Mouse (Mus musculus): ENCODE data around the gene Klhl29.

Klhl29 gene

GRCm38 (mm10) chr12:5044141-5044540 is 331.3 kb downstream of the Klhl29 start:
- in situ Hi-C loops (cut with MboI, MseI) = no loop called here

GRCm38 (mm10) chr12:5038008-5038407 is 337.5 kb downstream of the Klhl29 start:
- in situ Hi-C loops (cut with MboI, MseI) = no loop called here

GRCm38 (mm10) chr12:5029035-5029434 is 346.4 kb downstream of the Klhl29 start:
- in situ Hi-C loops (cut with MboI, MseI) = no loop called here

Measured in T-helper 17 cell (primary cell).